Mouse (Mus musculus): Measurements from ENCODE around the gene Arhgap44. TPM values are rescaled to one million over a fixed set of nuclear protein-coding genes. Genes with fewer than 3 reads are reported as not detected.

The Arhgap44 gene
- polyA plus RNA-seq, 1 experiment from 2014 or later: 20.8 TPM

Small RNA genes within 50 kb of the gene (microRNA-seq; reads per million reads assigned to microRNA genes)
- not detected for gene Gm25991

Other genes with a start within 250 kb of the Arhgap44 start
- gene Elac2, start 183.9 kb downstream of the Arhgap44 start, polyA plus RNA-seq (2014; fragmentation: Nextera tagmentation; extraction: Ambion mirVana): 32.2 and 38.3 TPM in 2 replicates
- 0.33 and 0.94 TPM in 2 replicates for gene 1700086D15Rik, start 3.1 kb downstream of the Arhgap44 start, polyA plus RNA-seq (2014; fragmentation: Nextera tagmentation; extraction: Ambion mirVana)
- gene Myocd, start 107.0 kb upstream of the Arhgap44 start, polyA plus RNA-seq (2014; fragmentation: Nextera tagmentation; extraction: Ambion mirVana): 0.47 and 0.77 TPM in 2 replicates